Mouse (Mus musculus) E14TG2a.4 (cell line): Measurements from ENCODE around the gene Magi1.

ENCODE experiments used
- CTCF ChIP-seq: conservative IDR thresholded peaks from 2 replicates; pipeline ENCODE4 v1.5.1; 2014; ENCODE audit warnings: low read length
- NANOG ChIP-seq: IDR thresholded peaks from 2 replicates; pipeline ENCODE4 v1.6.1; 2014; ENCODE audit warnings: borderline replicate concordance, low read length, mixed read lengths
- POU5F1 ChIP-seq: IDR thresholded peaks from 2 replicates; pipeline ENCODE4 v1.6.1; 2014; ENCODE audit warnings: low read length, borderline replicate concordance

GRCm38 (mm10) chr6:94063542-94063941, 220.2 kb downstream of the Magi1 start:
- no peak for TF ChIP-seq CTCF
- no peak for TF ChIP-seq POU5F1
- TF ChIP-seq NANOG: no peak
